Mouse (Mus musculus): Measurements from ENCODE around the gene Bbs7.

- TF ChIP-seq POLR2A (IDR thresholded peaks at IDR 0.05; ENCODE audit: control insufficient read depth, extremely low read depth, insufficient read depth, low read length, poor library complexity) (no peak), CTCF (IDR thresholded peaks at IDR 0.05; ENCODE audit: borderline replicate concordance, control insufficient read depth, extremely low read depth, insufficient read depth, low read length, poor library complexity) (no peak)
Observed at GRCm38 (mm10) chr3:36530345-36530744, 82.9 kb downstream of the Bbs7 start.
